10 mouse cellular contexts compared by ENCODE assay signal in genomic region chr8:94396964-94397657, GRCm38 (mm10). TPM values are rescaled to one million over a fixed set of nuclear protein-coding genes. Genes with fewer than 3 reads are reported as not detected.
DNase-seq lines count a peak whose midpoint lies in the region; ATAC-seq and TF ChIP-seq lines count a peak whose summit lies in the region.
"Had no signal": no experiment of that assay in that cellular context is flagged by ENCODE, and none has a peak within 500 bp of the region (broad histone marks: within the 10 kb centered on the region; RNA-seq: fewer than 3 reads in every experiment).

No protein-coding gene starts in this region.

- peak; percentile 52; the same call in 1 of the 2 replicates for TF ChIP-seq CTCF in thymus, adult 2 months (IDR thresholded peaks at IDR 0.05; ENCODE audit: borderline replicate concordance, control insufficient read depth, extremely low read depth, insufficient read depth, low read length, poor library complexity)

- peak; percentile 75 for ATAC-seq in erythroblast, adult 5-6 weeks (replicated peaks; ENCODE audit: low FRiP score, poor library complexity, severe bottlenecking)

- peak; percentile 47 for DNase-seq in thymus, adult 2 months
- no peak for DNase-seq in thymus, adult 18-20 months
- DNase-seq in adrenal gland, postnatal 36 days, result peak; percentile 65 to 73
- DNase-seq in induced T-regulatory cell, adult 2 months (ENCODE audit: low read depth), result peak; percentile 81
- DNase-seq in left cerebral cortex, postnatal 36 days (ENCODE audit: low spot score in 2 of 2), result peak; percentile 34 to 47
- peak; percentile 32 for DNase-seq in mesoderm, embryonic 11.5 days (ENCODE audit: low read depth, low spot score)
- DNase-seq in thymus, postnatal 25 days, result peak; percentile 50

- WGBS in thymus, adult 2 months, result 77% methylated on average over 11 of the region's 11 CpGs

- intact Hi-C loops in left cerebral cortex, postnatal 36 days (cut with DNase I), result no loop called here

- H3K27ac ChIP-seq in thymus, adult 2 months (ENCODE audit: control insufficient read depth, insufficient read depth, low read length), result no peak overlapping the region
- H3K27ac ChIP-seq: embryonic facial prominence, embryonic 13.5 days; midbrain, embryonic 12.5 days had no signal

- peaks cover 10% of the 10 kb centered on the region for H3K4me1 ChIP-seq in thymus, adult 2 months (replicated peaks; ENCODE audit: control insufficient read depth, insufficient read depth, low read length)
- H3K4me1 ChIP-seq: embryonic facial prominence, embryonic 13.5 days; midbrain, embryonic 12.5 days had no signal

- H3K36me3 ChIP-seq in thymus, adult 2 months (ENCODE audit: control insufficient read depth, insufficient read depth, low read length), result peaks cover 37% of the 10 kb centered on the region

- no peak for TF ChIP-seq POLR2A in thymus, adult 2 months (IDR thresholded peaks at IDR 0.05; ENCODE audit: control insufficient read depth, extremely low read depth, insufficient read depth, low read length, poor library complexity)

- H3K4me3 ChIP-seq in thymus, adult 2 months (ENCODE audit: control insufficient read depth, insufficient read depth, low read length), result no peak overlapping the region
- H3K4me3 ChIP-seq: embryonic facial prominence, embryonic 13.5 days; midbrain, embryonic 12.5 days had no signal

- H3K27me3 ChIP-seq in thymus, adult 2 months (ENCODE audit: control insufficient read depth, insufficient read depth, low read length), result no peaks in the 10 kb centered on the region
- H3K27me3 ChIP-seq: embryonic facial prominence, embryonic 13.5 days; midbrain, embryonic 12.5 days had no signal

RNA-seq across cellular contexts. Expression of gene Herpud1, which starts 10.9 kb away (rescaled TPM):
- polyA plus RNA-seq in thymus, adult 2 months (2012; rRNA removed), result 198 and 218 TPM in 2 replicates
- total RNA-seq in adrenal gland, postnatal 36 days (2021), result 100 to 1,000 TPM; 109 to 110 TPM
- 52.1 and 56.6 TPM in 2 replicates for total RNA-seq in erythroblast, adult 5-6 weeks (2015; ENCODE audit: low replicate concordance)
- 60.9 and 70.5 TPM in 2 replicates for total RNA-seq in erythroblast, adult 5-6 weeks (2017; ENCODE audit: low replicate concordance)
- total RNA-seq in left cerebral cortex, postnatal 36 days (2021), result 10 to 100 TPM; 65.9 to 66.1 TPM

RNA-seq across cellular contexts. Expression of gene Nlrc5, which starts 37.0 kb away (rescaled TPM):
- polyA plus RNA-seq in thymus, adult 2 months (2012; rRNA removed), result 56.8 and 57.5 TPM in 2 replicates
- total RNA-seq in adrenal gland, postnatal 36 days (2021), result 1 to 10 TPM; 3.5 to 7.4 TPM
- total RNA-seq in erythroblast, adult 5-6 weeks (2015; ENCODE audit: low replicate concordance), result 0.77 and 1.7 TPM in 2 replicates
- 3.9 and 10.7 TPM in 2 replicates for total RNA-seq in erythroblast, adult 5-6 weeks (2017; ENCODE audit: low replicate concordance)
- total RNA-seq in left cerebral cortex, postnatal 36 days (2021), result under 1 TPM; 0.42 to 0.95 TPM

Comparison
In these comparisons a context has a peak if more than half of its experiments do, and no peak if none do; other contexts are left out.
1. DNase-seq: peak in thymus, adult 2 months (single experiment), adrenal gland, postnatal 36 days (2 of 2), induced T-regulatory cell, adult 2 months (single experiment), left cerebral cortex, postnatal 36 days (2 of 2), mesoderm, embryonic 11.5 days (single experiment) and thymus, postnatal 25 days (single experiment); none in thymus, adult 18-20 months (0 of 2).